Mouse (Mus musculus) bone marrow macrophage, adult 2 months (primary cell): ENCODE measurements around the gene Acad11.

Source experiments
- CTCF ChIP-seq: IDR thresholded peaks from 2 replicates; pipeline ENCODE4 v1.5.1; 2012; ENCODE audit warnings: low read depth, mild to moderate bottlenecking, low read length, moderate library complexity
- POLR2A ChIP-seq: IDR thresholded peaks from 2 replicates; pipeline ENCODE4 v1.6.1; 2012; ENCODE audit warnings: mild to moderate bottlenecking, low read depth, low read length, borderline replicate concordance

GRCm38 (mm10) chr9:104043676-104044075 lies 19.5 kb upstream of the Acad11 start:
- TF ChIP-seq POLR2A (no peak), CTCF (no peak)
